Mouse (Mus musculus) adipocyte (in vitro differentiated cells): Measurements from ENCODE around the gene Prkar1b.

Experiments
- DNase-seq: peaks from one replicate; pipeline ENCODE4 v3.0.0-alpha.2; 2016; ENCODE audit warnings: low spot score

The Prkar1b gene

GRCm38 (mm10) chr5:139107815-139108214 is 42.0 kb downstream of the Prkar1b start:
- peak; percentile 49 for DNase-seq

DNA sequence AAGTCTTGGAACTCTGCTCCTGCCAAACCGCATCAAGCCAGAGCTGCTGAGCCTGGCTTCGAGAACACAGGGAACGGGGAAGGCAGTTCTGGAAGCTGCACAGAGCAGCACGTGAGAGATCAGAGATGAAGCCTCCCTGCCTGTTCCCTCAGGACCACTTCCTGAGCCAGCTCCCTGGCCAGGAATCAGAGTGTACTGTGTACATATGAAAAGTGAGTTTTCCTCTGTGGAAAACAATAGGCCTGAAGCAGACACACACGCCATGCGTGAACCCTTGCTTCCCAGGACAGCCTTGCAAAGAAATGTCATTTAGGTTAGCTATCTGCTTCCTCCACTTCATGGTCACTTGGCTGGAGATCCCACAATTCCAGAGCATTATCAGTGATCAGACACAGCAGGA is 48.0 kb downstream of the Prkar1b start:
- DNase-seq = no peak

DNA sequence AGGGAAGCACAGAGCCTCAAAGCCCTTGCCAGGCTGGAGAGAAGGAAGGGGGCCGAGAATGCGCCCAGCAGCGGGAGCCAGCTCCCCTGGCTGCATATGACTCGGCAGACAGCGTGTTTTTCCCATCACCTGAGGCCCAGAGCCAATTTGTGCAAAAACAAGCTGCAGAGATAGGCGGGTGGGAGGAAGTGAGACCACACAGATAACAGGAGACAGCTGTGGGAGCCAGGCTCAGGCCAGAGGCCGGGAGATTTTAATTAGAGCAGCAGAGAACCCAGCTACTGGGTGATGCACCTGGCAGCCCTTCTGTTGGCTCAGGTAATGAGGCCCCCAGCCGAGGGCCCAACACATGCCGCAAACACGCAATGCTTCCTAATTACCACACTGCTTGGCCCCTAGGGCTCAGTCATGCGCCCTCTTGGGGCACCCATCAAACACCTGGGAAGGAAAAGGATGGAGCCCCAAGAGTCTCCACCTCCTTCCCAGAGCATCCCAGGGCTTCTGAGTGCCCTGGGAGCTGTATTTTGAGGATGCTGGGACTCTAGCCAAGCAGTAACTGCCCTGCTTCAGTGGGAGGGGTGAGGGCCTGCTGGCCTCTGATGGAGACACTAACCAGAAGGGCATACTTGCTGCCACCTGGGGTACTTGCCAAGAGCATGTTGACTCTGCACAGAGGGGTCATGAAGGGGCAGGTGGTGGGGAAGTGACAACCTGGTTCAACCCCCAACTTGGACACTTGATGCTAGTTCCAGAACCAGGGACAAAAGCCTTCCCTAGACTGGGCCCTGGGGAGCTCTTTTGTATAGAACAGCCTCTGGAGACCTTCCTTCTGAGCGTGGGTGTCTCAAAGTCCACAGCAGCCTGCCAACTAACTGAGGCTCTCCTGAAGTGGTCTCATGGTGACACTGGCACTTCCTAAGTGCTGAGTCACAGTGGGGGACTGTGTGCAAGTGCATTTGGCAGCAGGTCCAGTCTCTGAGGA is 50.5 kb downstream of the Prkar1b start:
- peak; percentile 49 for DNase-seq

DNA sequence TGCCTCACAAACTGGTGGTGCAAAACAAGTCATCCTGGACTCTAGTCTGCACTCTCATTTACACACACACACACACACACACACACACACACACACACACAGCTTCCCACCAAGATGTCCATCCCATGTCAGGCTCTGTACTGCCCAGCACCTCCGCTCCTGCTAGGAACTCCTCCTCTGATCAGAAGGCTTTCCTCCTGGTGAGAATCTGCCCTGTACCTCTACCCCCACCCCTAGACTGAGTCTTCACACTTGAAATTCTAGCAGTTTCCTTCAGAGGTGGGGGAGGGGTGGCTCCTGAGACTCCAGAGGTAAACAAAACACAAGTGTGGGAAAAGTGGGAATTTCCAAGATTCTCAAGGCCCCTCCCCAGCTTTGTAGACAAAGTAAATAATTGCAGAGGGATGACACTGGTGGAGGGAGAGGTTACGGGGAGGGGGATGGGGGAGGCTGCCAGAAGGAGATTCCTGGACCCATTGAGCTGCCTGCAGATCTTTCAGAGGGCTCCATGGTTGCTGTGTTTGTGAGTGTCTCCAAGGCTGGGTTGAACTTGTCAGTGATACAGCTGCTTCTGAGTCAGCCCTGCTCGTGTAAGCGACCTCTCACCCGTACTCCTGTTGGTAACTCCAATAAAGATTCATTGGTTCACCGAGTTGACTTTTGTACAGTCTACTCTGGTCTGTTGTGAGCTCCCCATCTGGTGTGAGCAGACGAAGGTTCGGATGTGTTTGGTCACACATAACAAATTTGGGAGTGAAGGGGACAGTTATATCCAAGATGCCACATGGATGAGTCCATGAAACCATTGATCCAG is 54.3 kb downstream of the Prkar1b start:
- DNase-seq = peak; percentile 85

- no peak for DNase-seq
Measured at GRCm38 (mm10) chr5:139093534-139093933, 56.3 kb downstream of the Prkar1b start.

DNA sequence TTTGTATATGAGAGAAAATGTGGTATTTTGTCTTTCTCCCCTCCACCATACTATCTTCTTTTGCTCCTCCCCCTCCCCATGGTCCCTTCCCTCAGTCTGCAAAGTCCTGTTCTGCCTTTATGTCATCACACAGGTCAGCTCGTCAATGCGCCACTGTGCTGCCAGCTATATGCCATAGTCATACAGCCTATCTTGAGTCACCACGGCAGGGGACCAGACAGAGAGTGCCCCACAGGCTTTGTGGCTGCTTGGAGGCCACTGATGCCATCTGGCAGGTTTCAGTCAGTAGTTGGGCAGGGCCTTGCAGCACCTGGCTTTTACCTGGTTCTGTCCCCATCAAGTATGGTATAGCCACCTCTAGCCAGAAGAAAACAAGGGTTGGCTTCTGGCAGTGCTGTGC is 58.1 kb downstream of the Prkar1b start:
- no peak for DNase-seq

DNA sequence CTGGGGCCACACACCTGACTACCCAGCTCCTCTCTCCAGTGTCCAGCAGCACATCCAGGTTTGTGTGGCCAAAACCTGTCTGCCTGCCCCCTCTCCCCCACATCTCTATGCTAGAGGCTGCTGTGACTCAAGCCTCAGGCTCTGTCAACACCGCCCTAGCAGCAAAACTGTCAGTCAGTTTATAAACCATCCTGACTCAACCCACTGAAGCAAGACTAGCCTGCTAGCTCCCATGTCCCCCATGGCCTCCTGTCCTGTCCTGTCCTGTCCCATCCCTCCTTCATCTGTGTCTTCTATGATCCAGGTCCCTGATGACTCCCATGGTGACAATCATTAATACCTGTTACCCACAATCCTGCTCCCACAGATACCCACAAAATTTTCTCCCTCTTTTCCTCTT is 59.6 kb downstream of the Prkar1b start:
- DNase-seq = no peak

DNA sequence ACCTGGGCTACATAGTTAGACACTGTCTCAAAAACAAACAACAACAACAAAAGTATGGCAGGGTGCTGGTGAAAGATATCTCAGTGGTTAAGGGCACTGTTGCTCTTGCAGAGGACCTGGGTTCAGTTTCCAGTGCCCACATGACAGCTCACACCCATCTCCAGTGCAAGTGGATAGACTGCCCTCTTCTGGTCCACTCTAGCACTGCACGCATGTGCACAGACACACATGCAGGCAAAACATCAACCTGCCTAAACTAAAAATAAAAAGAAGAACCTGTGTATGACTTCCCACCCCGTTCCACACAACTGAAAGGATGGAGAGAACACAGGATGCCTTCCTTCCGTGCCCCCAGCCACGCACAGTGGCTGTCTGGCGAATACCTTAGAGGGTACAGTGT is 61.6 kb downstream of the Prkar1b start:
- DNase-seq = no peak

GRCm38 (mm10) chr5:139084831-139085519 is 64.8 kb downstream of the Prkar1b start:
- peak; percentile 51 for DNase-seq

DNA sequence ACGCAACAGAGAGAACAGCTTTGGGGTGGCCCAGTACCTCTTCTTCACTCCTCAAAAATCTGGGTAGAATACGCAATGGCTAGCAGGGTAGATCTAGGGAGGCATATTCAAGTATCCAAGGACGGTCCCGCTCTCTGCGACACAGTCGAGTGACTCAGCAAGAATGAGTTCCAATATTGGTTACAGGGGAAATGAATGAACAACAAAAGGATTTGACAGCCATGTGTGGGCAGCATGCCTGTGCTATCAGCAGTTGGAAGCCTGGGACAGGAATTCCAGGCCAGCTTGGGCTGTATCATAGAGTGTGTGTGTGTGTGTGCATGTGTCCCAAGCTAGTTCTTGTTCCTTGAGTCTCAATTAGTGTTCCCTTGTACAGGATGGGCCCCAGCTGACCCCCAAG is 65.5 kb downstream of the Prkar1b start:
- DNase-seq = peak; percentile 49

DNA sequence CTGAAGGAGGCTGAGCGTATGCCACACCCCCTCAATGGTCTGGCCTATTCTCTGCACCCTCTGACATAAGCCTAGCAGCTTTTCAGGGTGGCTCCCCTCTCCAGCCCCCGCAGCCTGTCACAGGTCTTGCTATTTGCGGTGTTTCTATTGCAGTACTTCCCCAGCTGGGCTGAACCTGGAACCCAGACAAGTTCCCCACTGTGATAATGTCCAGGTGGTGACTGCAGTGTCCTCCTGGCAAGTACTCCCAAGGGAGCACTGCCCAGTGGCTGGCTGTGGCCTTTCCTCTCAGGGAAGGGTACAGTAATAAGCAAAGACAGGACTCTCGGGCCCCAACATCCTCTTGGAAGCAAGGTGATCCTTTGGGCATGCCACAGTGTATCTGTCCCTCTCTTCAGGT is 66.0 kb downstream of the Prkar1b start:
- DNase-seq = no peak

GRCm38 (mm10) chr5:139081370-139081769 is 68.4 kb downstream of the Prkar1b start:
- no peak for DNase-seq

- no peak for DNase-seq
Measured at GRCm38 (mm10) chr5:139078156-139078462, 71.7 kb downstream of the Prkar1b start.

- no peak for DNase-seq
Measured at GRCm38 (mm10) chr5:139077311-139078155, 72.3 kb downstream of the Prkar1b start.

GRCm38 (mm10) chr5:139076450-139076849 is 73.4 kb downstream of the Prkar1b start:
- no peak for DNase-seq

- DNase-seq = peak; percentile 33
Measured at GRCm38 (mm10) chr5:139075791-139076190, 74.0 kb downstream of the Prkar1b start.

GRCm38 (mm10) chr5:139075125-139075524 is 74.7 kb downstream of the Prkar1b start:
- DNase-seq = peak; percentile 90

DNA sequence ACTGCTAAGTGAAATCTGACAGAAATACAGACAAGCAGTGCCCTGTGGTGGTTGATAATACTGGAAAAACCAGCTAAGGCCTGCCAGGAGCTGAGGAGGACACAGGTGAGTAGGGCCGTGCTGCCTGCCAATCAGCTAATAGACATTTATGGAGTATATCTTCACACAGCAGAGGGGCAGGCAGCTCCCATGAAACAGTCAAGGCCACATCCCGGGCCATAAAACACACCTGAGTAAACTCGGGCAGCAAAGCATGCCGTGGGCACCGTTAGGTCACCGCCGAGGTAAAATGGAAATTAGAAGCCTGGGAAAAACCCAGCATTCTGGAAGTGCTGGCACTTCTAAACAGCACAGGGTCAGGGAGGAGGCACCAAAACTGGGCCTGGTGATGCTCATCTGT is 75.8 kb downstream of the Prkar1b start:
- no peak for DNase-seq

DNA sequence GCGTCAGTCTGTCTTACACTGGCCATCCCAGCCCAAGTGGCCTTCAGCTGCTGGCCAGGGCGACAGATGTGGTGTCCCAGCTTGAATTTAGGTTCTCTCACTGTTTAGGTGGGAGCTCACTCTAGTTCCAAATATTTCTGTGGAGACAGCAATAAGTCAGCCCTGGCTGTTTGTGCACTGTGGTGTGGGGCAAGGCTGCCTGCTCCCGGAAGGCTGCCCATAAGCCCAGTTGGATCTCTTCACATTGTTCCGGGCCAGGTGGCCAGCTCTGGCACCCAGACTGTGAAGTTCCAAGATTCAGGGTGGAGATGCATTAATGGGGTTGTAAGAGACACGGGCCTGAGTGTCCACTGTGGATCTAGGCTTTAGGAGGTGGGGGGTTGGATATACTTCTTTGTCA is 76.9 kb downstream of the Prkar1b start:
- DNase-seq = no peak

DNA sequence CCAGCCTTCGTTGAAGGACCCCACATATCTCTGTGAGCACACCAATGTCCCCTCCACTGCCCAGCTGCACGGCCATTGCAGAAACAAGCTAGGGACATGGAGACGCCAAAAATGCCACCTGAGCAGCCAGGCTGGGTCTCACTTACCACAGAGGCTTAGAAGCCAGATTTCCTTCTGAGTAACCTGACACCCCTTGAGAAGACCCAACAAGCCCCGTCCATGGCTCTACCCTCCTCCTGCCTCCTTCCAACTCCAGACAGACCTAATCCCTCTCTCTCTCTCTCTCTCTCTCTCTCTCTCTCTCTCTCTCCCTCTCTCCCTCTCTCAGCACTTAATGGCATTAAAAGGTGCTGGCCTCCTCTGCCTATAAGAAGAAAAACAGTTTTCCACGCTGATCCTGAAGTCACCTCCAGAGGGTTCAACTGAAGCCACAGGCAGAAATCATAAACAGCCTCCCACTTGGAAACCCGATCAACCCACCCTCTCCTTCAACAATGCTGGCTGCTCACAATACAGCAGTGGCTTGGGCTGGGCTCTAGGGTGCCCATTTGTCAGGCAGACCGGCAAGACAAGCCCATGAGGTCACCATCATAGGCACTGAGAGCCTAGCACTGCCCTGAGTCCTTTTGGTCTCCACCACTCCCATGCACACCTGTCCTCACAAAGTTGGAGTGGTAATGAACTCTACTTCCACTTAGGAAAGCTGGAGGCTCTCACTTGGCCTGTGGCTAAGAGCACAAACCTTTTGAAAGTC is 82.8 kb downstream of the Prkar1b start:
- DNase-seq = no peak

DNA sequence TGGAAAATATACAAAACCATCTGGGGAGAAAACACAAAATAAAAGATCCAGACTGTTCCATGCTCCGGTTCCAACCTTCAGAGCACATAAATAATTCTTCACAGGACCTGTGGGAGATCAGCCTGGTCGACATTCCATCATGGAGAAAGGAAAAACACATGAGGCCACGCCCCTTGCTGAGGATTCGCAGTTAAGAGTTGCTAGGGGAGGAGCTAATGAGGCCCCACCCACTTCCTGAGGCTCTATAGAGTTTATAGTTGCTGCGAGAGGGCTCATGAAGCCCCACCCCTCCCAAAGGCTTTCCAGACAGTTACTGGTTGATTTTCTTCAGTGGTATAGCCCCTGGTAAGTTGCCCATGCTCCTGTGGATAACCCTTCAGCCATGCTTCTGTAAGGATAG is 85.2 kb downstream of the Prkar1b start:
- DNase-seq = no peak
